Mouse (Mus musculus) lung, postnatal 0 days (tissue): ENCODE measurements at regions not wholly inside any gene's neighbourhood (a gene's known extent, or its start where the extent isn't known, plus 50 kb on each side); places are given as distances from the start of the nearest gene placed in this dataset.

ENCODE experiments used
- CTCF ChIP-seq: IDR thresholded peaks from 2 replicates; pipeline ENCODE4 v1.5.1; 2016; ENCODE audit warnings: antibody characterized with exemption, mild to moderate bottlenecking
- EP300 ChIP-seq: IDR thresholded peaks from 2 replicates; pipeline ENCODE4 v1.6.1; 2016; ENCODE audit warnings: antibody characterized with exemption, mild to moderate bottlenecking, control low read depth

- TF ChIP-seq CTCF, result no peak
- TF ChIP-seq EP300, result no peak
Measured at GRCm38 (mm10) chr14:23134723-23135122, 879.6 kb downstream of the Kcnma1 start.
